Mouse (Mus musculus) brain, embryonic 18.5 days (tissue): ENCODE data around the gene Pros1.
A peak's percentile ranks its signal among the peaks of the same experiment; 100 is the strongest.

ENCODE experiments used
- DNase-seq: peaks from one replicate; pipeline ENCODE4 v3.0.0-alpha.2; 2012; ENCODE audit warnings: low read depth, low spot score

The Pros1 gene

DNA sequence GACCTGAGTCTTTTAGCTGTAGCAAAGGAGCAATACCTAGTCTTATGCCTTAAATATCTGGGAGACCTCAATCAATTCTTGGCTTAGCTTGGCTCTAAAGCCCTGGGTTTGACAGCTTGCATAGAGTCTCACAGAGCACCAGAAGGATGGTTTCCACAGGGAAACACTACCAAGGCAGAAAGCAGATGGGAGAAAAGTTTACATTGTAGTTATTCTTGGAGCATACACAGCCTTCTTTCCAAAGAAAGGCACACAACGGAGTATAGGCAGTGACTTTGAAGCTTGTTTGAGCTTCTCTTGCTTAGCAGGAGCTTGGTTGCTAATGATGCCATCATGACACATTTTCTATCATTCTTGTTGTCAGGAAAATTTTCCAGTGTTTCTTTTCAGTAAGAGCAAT lies 6.0 kb downstream of the Pros1 start:
- DNase-seq: no peak

DNA sequence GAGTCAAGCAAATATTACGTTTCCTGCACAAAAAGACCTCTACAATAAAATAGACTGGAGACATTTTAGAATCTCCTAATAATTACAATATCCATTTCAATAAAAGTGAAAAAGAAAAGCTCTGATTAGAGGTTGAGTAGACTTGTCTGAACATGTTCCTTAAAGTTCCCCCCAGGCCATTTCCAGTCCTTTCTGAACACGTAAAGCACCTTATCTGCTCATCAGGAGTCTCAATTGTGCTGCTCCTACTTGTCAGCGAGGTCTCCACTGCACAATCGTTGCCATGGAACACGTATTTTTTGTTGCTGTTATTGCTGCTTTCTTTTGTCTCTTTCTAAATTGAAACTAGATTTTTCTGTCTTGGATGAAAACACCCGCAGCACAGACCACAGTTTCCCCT lies 7.3 kb downstream of the Pros1 start:
- DNase-seq: no peak

DNA sequence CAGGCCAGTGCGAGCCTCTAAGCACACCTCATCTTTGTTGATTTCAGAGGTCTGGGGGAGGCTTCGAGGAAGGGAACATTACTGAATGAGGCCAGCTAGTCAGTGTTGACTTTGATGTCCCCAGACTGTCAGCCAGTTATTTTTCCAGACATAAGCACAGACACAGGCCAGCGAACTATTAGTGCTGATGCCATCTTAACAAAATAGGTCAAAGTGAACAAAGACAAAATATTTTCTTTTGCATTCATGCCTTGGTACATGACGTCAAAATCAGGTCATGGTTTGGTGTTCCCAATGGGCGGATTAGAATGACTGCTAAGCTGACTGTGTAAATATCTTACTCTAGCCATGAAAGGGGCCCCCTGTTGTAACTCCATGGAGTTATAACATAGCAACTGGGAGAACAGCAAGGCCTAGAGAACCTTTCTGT lies 18.6 kb downstream of the Pros1 start:
- no peak for DNase-seq

DNA sequence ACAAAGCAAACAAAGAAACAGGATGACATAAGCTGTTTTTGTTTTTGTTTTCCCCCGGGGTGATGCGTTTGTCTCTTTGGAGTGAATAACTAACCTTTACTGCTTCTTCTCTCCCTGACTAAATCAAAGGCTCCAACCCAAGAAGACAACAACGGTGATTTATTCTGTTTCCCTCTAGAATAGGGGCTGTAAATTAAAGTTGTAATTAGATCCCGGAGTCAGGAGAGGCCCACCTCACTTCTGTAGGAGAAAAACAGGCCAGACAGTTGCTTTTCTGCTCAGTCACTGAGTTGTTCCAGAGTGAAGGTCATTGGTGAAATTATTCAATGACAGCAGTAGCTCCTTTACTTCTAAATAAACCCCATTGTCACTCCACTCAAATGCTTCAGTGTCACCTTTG lies 19.1 kb downstream of the Pros1 start:
- DNase-seq: no peak

DNA sequence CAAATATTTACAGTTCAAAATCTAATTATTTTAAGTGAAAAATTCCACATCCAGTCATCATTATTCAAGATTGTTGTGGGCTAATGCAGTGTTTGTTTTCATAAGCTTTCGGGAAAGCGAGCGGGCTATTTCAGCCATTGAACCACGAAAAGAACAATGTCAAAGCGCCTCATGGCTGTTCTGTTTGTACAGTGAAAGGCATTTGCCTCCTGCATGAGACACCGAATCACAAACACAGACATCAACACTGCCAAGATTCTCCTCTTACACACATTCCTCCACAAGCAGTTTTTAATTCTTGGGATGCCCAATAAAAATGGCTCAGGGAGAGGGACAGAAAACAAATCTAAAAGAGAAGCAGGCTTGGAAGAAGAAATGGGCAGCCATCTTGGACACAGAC lies 20.0 kb downstream of the Pros1 start:
- DNase-seq: no peak

DNA sequence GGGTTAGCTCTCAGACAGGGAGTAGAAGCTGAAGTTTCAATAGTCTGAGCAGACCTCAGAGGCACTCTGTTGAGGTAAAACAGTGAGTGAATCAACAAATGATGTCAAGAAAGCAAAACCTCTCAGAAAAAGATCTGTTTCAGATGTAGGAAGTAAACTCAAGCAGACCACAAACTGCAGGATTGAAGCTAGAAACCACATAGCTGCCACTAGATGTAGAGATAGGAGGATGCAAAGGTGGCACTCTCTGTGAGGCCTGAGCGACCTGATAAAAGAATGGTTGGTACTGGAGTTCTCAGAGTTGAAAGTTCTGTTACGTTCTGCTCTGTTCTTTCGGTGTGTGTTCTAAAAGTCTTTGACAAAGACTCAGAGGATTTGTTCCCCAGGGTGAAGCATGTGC lies 41.7 kb downstream of the Pros1 start:
- DNase-seq: no peak

DNA sequence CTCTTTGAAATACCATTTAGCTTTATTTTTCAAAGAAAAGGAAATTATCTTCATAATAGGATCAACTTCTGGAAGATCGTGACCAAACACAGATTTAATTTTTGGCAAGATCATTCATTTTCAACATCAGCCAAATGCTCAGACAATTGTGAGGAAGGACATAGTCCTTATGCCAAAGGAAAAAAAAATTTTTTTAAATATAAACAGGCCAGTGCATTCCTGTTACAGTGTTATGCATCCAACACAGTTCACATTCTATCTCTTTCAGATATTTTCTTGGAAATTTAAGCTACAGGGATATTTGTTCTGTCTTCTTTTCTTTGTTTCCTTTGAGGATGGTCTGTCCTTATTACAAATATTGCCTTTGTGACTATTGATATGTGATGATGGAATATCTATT lies 57.3 kb downstream of the Pros1 start:
- DNase-seq: no peak

DNA sequence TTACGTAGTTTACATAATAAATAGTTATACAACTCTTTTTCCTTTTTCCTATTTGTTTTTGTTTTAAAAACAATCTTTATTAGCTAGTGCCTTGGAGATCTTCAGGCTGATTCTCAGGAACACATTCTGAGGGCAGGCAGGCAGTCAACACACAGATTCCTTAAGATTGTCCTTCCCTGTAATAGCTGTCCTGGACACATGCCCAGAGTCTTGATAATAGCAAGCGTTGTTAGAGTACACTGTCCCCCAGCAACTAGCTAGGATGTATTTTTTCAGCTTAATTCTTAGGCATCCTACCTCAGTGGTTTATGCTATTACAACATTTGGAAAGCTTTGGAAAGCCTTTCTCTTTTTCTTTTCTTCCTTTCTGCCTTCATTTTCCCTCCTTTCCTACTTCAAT lies 58.1 kb downstream of the Pros1 start:
- no peak for DNase-seq

DNA sequence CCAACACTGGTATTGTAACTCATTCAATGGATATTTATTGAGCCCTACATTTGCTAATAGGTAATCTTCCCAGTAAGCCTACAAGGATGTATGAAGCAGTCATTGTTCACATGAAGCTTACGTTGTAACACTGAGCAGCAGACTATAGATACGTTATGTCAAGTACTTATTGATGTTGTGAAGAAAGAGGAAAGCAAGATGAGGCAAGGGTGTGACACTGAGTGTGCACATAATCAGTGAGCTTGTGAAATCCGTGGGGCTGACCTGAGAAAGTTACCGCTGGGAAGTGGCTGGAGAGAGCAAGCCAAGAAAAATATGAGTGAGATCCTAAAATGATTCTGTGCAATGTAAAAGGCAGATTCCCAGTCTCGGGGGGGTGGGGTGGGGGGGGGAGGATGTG lies 61.4 kb downstream of the Pros1 start:
- no peak for DNase-seq

DNA sequence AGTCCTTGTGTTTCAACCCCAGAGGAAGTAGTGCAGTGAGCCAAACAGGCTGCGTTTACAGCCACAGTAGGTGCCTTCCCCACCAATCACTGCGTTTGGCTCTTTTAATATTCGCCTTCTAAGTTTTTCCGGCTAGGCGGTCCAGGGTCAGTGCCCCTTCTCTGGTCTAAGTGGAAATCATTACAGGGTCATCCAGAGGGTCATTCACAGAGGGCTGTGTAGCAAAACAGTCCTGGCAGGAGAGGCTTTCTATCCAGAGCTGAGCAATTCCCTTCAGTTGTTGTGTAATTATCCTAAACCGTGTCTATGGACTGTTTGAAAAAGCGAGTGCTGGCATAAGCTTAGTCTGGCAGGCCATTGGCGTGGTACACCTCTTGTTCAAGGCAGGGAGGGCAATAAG lies 68.1 kb downstream of the Pros1 start:
- no peak for DNase-seq

DNA sequence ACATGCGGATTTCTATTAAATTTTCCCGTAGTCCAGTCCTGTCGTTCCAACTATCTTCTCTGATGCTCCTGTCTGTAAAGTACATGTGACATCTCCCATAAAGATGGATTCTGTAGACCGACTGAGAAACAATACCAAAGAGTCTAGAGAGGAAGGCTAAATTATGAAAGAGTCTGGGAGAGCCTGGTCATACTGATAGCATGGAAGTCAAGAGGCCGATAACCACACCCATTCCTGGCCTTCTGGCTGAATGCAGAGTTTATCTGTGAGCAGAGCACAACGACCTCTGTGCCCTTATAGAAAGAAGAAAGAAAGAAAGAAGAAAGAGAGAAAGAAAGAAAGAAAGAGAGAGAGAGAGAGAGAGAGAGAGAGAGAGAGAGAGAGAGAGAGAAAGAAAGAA lies 77.2 kb downstream of the Pros1 start:
- DNase-seq: no peak

DNA sequence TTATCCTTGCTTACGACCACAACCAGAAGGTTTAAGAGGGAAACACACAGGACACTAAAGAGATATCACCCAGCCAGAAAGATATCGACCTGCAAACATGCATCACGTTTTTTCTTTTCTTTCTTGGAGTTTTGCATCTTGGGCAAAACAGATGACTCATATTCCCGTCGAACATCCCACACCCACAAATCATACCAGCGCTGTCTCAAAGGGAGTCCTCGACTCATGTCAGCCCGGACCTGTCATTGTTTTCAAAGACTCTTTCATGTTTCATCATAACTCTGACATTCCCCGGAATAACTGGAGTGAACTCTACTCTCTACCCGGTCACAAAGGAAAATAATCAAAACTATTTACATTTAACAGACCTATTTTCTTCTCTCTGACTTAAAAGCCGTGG lies 82.2 kb downstream of the Pros1 start:
- no peak for DNase-seq

DNA sequence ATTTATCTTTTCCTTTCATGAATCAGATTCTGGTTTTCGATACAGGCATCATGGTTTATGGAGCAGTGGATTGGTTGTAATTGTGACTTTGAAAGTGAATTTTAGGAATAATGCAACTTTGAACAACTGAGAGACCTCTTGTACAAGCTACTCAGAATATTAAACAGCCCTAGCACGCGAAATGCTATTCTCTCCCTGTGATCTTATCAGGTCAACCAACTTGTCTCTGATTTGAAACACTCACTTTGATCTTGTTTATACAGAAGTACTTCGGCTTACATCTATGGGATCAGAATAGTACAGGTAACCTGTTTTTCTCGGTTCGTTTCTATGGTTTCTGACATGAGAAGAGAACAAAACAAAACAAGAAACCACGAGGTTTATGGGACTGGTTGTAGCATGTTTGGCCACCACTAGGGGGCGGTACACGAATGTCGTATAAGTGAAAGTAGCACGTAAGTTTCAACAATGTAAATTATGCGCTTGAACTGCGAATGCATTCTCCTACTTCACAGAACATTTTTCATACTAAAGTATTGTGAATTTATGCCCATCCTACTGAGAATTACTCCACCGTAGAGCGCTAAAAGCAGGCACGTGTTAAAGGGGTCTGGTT lies 86.4 kb downstream of the Pros1 start:
- peak; percentile 68 for DNase-seq

DNA sequence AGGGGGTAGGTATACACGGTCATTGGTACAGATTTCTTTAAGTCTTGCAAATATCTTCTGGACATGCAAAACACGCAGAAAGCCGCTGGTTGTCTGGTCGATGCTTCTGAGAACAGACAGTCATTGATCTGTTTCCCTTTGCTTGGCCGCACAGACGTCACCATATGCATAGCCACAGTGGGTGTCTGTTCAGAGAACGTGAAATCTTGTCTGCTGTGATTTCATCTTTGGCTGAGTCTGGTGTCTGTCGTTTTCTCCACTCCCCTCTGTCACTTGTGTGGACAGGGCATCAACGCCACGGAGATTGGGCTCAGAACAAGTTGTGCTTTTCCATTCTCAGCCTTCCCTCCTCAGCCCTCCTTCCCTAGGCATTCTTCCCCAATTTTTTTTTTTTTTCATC lies 87.7 kb downstream of the Pros1 start:
- DNase-seq: no peak

DNA sequence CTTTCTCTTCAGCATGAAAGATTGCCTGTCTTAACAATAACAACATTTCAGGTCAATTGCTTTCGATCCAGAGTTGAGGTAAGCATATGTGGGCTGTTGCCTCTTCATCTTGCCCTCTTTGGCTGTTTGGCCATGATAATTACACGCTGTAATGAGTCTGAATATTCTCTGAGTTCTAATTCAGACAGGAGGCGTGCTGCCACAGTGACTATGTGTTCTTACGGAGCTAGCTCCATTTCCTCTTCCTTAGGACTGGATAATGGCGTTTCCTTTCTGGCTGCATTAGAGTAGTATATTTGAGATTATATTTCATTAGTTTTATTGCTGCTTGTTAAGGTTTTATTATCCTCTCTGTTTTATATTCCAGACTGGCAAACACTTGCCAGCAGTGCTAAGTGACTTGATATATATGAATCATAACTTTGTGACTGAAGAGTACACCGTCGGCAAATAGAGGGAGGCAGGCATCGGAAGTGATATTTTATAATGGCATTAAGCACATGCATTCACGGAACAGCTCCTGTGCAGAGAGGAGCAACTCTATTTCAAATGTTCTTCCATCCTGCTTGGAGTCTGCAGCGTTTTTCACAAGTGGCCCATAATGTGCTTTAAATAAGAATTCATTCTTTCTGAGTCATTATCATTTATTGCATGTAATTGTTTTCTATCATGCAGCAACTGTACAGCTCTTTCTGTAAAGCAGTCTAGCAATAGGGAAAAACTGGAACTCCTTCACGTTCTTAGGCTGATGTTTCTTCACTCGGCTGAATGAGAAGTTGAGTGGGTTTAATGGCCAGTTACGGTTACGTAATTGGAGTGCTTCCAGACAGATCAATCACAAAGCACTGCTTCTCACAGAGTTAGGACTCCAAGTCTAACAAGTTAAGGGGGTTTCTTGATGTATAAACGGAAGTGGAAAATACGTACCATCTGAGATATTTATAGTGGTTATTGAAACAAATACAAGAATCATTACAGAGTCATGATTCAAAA lies 88.6 kb downstream of the Pros1 start:
- no peak for DNase-seq

DNA sequence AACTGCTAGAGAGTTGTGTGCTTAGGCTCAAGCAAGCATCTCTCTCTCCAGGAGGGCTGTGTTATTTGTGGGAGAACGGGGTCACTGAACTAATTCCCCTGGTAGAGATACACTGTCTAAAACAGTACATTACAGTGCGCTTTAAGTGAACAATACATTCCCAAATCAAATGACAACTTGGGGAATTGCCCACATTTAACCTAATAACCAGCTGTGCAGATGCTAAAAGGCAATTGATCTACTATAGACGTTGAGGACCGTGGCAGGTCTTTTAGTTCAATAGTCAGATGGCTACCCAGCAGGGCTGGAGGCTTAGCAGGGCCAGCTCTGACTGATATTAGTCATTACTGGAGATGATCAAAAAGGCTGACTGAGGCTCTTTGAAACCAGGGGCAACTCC lies 104.4 kb downstream of the Pros1 start:
- no peak for DNase-seq

DNA sequence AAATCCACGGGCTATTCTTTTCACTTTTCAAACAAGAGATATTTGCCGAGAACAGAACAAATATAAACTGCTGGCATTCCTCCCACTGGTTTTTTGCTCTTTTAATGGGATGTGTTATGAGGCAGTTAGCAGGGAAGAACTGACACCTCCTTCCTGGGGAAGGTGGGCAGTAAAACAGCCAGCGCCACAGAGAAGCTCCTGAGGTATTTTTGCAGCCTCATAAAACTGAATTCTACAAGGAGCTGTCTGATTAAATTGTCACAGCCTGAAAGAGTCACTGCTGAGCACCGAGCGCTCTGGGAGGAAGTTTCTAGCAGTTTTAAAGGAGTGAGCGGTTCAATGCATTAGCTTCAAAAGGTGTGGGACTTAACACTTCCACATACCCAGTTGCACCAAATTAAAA lies 110.3 kb downstream of the Pros1 start:
- no peak for DNase-seq

DNA sequence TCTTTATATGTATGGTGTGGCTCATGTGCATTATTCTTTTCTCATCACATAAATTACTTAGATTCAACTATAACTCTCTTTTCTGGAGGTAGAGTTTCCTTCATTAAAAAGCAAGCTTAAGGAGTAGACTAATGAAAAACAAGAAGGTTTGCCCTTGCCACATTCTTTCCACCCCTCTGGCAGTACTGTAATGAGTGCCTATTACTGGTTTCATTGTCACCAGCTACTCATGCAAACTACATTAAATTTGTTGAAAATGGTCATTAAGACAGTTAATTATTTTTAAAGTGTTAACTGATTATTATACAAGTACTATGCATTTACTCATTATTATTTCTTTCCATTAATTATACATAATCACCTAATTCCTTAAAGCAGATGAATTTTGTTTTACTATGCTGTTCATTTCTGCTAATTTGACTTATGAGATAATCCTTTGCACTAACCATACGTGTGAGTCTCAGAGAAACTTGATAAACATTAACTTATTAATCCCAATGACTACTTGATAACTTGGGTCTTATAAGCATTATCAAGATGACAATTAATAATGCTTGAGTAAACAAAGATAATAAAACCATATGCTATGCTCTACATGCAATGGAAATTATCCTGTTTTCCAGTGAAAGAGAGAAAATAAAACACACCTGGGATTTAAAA lies 117.7 kb downstream of the Pros1 start:
- no peak for DNase-seq

DNA sequence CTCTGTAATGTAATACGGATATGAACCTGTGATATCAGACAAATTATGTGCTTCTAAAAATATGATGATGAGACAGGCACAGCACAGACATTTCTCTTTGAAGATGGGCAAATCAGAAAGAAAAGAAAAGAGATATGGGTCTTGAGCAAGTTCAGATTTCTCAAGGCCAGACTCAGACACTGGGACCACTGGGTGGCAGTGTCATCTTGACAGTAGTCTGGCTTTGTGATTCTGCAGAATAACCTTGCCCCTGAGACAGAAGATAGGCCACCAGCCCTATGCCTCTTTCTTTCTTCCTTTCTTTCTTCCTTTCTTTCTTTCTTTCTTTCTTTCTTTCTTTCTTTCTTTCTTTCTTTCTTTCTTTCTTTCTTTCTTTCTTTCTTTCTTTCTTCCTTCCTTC lies 120.8 kb downstream of the Pros1 start:
- peak; percentile 34 for DNase-seq
